Mouse (Mus musculus): ENCODE data around the gene Gm49333. TPM values are rescaled to one million over a fixed set of nuclear protein-coding genes. Genes with fewer than 3 reads are reported as not detected.
A peak's percentile ranks its signal among the peaks of the same experiment; 100 is the strongest.
"Not testable (repeated sequence)": the region's sequence is repeated elsewhere in the genome, so short reads cannot be mapped to it uniquely, and the experiment has no call there.

The Gm49333 gene
- total RNA-seq, 2 experiments from 2014 or later: not detected

DNA sequence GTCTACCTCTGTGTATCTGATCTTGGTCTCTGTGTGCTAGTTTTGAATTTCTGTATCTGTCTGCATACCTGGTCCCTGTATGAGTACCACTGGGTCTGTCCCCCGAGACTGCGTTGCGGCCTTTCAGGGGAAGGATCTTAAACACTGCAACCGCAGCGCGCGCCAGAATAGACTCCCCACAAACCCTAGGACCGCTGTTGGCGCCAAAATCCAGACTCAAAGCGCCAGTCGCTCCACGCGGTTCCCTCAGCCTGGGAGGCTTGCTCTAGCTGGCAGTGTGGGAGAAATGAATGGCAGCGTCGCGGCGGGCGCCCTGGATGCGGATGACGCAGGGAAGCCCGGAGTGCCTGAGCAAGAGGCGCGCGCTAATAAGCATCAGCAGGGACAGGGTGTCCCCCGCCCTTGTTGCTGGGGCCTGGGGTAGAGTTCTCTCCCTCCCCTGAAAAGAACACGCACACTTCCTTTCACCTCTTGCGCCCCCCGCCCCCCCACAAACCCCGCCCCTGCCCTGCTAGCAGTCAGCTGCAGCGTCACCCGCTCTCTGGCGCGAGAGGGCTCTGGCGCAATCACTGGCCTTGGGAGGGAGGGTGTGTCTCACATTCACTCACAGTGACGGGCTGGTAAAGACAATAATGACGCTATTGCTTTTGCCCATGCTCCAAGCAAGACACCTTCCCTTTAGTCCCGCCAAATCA lies 10.7 kb downstream of the Gm49333 start:
- ATAC-seq (replicated peaks; ENCODE audit: low FRiP score, poor library complexity, severe bottlenecking): no peak

GRCm38 (mm10) chr16:20623211-20623610 lies 11.8 kb downstream of the Gm49333 start:
- ATAC-seq (replicated peaks; ENCODE audit: low FRiP score, poor library complexity, severe bottlenecking): no peak

DNA sequence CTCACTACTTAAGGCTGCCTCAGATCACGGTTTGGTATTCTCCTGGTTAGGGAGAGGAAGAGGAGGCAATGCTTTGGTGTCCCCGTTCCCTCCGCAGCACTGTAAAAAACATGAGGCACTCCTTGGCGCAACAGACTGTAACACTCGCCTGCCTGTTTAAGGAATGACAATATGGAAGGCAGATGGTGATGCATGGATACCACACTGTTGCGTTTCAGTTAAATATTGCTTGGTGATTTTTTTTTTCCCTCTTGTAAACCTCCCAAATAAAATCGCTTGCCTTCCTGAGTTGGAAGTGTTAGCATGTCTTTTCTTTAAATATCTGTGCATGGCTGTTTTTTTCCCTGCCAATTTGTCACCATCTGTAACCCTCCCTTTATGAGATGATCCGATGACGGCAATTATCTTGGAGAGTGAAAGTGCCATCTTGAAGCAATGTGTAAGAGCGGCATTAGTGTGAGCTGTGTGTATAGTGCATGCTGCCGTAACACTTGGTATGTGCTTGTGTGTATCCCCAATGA lies 17.5 kb downstream of the Gm49333 start:
- no peak for ATAC-seq (replicated peaks; ENCODE audit: low FRiP score, poor library complexity, severe bottlenecking)

- ATAC-seq (replicated peaks; ENCODE audit: low FRiP score, poor library complexity, severe bottlenecking): peak; percentile 47; the same call in 1 of the 2 replicates
These were observed 18.6 kb downstream of the Gm49333 start, which contains the start of gene Ece2 for GRCm38 (mm10) chr16:20629731-20630634. Gene Ece2 (plus strand): TSS chr16:20629828.

DNA sequence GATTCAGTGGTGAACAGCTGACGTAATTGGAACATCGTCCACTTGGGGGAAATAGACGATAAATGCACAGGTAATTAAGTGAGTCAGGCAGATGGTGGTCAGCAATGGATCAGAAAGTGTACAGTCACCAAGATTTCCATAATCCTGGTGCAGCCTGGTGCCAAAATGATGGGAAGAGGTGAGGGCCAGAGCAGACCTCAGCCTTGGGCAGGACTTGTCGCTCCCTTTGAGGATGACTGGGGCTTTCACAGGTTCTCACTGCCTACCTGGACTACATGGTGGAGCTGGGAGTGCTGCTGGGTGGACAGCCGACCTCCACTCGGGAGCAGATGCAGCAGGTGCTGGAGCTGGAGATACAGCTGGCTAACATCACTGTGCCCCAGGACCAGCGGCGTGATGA lies 26.0 kb downstream of the Gm49333 start:
- ATAC-seq (replicated peaks; ENCODE audit: low FRiP score, poor library complexity, severe bottlenecking): 0 out of 2 replicates have a peak, but pooled peaks have one; percentile 51

DNA sequence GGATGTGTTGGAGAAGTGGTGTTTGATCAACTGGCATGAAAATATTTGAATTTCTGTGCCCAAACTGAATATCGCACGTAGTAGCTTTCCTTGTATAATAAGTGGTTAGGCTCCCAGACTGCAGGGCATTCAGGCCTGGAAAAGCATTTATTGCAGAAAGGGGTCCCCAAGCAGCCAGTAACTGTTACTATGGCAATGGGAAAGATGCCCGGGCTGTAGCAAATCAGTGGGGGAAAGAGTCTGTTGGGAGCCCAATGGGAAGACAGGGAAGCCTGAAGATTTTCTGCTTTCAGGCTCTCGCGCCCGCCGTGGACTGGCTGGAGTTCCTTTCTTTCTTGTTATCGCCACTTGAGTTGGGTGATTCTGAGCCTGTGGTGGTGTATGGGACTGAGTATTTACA lies 27.0 kb downstream of the Gm49333 start:
- ATAC-seq (replicated peaks; ENCODE audit: low FRiP score, poor library complexity, severe bottlenecking): no peak

GRCm38 (mm10) chr16:20642161-20642560 lies 30.8 kb downstream of the Gm49333 start:
- ATAC-seq (replicated peaks; ENCODE audit: low FRiP score, poor library complexity, severe bottlenecking): no peak

- no peak for ATAC-seq (replicated peaks; ENCODE audit: low FRiP score, poor library complexity, severe bottlenecking)
These were observed 32.5 kb downstream of the Gm49333 start for GRCm38 (mm10) chr16:20643911-20644310.

GRCm38 (mm10) chr16:20651076-20651946 lies 39.9 kb downstream of the Gm49333 start, which contains the start of gene Psmd2:
Gene Psmd2 (plus strand): TSS chr16:20651652.
- ATAC-seq (replicated peaks; ENCODE audit: low FRiP score, poor library complexity, severe bottlenecking): peak; percentile 99

GRCm38 (mm10) chr16:20651947-20652310 lies 40.5 kb downstream of the Gm49333 start:
- ATAC-seq (replicated peaks; ENCODE audit: low FRiP score, poor library complexity, severe bottlenecking): peak; percentile 49

DNA sequence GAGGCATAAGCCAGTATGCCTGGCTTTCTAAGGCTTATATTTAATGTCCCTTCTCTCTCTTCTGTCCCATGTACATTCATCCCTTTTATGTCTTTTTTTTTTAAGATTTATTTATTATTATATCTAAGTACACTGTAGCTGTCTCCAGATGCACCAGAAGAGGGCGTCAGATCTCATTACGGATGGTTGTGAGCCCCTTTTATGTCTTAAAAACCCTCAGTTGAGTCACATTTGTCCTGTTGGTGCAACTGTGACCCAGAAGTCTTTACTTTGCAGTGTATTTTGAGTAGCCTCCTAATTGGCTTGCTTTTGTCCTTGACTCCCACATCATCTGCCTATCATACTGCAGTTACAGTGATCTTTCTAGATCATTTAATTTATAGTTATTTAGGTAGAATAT lies 41.9 kb downstream of the Gm49333 start:
- no peak for ATAC-seq (replicated peaks; ENCODE audit: low FRiP score, poor library complexity, severe bottlenecking)

DNA sequence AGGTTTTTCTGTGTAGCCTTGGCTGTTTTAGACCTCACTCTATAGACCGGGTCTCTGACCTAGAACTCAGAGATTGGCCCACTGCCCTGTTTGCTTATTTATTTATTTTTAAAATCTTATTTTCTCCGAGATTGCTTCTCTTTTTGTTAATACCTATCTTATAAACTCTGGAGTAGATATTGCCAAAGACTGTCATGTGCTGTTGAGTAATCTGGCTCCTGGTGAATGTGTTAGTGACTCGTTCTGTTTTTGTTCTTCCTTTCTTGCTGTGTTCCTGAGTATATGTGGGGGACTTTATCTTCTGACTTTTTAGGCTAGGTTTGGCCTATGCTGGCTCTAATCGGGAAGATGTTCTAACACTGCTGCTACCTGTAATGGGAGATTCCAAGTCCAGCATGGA lies 46.3 kb downstream of the Gm49333 start:
- no peak for ATAC-seq (replicated peaks; ENCODE audit: low FRiP score, poor library complexity, severe bottlenecking)

GRCm38 (mm10) chr16:20668013-20668412 lies 56.6 kb downstream of the Gm49333 start, which contains the start of gene Eif4g1:
Gene Eif4g1 (plus strand): TSS chr16:20668313.
- not testable (repeated sequence) for ATAC-seq (replicated peaks; ENCODE audit: low FRiP score, poor library complexity, severe bottlenecking)

- no peak for ATAC-seq (replicated peaks; ENCODE audit: low FRiP score, poor library complexity, severe bottlenecking)
These were observed 58.9 kb downstream of the Gm49333 start for GRCm38 (mm10) chr16:20670291-20670690.

DNA sequence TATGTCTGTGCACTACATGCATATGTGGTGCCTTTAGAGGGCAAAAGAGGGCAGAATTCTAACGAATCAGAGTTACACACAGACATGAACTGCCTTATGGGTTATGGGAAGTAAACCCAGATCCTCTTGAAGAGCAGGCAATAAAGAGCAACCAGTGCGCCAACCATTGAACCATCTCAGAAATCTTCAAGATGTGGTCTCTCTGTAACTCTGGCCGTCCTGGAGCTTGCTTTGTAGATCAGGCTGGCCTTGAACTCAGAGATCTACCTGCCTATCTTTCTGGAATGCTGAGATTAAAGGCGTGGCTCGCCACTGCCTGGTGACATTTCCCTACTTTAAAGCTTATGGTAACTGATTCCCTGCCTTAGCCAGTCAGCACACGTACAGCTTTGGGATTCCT lies 60.5 kb downstream of the Gm49333 start:
- no peak for ATAC-seq (replicated peaks; ENCODE audit: low FRiP score, poor library complexity, severe bottlenecking)

- ATAC-seq (replicated peaks; ENCODE audit: low FRiP score, poor library complexity, severe bottlenecking): peak; percentile 83
These were observed 61.1 kb downstream of the Gm49333 start for GRCm38 (mm10) chr16:20672500-20672902.

DNA sequence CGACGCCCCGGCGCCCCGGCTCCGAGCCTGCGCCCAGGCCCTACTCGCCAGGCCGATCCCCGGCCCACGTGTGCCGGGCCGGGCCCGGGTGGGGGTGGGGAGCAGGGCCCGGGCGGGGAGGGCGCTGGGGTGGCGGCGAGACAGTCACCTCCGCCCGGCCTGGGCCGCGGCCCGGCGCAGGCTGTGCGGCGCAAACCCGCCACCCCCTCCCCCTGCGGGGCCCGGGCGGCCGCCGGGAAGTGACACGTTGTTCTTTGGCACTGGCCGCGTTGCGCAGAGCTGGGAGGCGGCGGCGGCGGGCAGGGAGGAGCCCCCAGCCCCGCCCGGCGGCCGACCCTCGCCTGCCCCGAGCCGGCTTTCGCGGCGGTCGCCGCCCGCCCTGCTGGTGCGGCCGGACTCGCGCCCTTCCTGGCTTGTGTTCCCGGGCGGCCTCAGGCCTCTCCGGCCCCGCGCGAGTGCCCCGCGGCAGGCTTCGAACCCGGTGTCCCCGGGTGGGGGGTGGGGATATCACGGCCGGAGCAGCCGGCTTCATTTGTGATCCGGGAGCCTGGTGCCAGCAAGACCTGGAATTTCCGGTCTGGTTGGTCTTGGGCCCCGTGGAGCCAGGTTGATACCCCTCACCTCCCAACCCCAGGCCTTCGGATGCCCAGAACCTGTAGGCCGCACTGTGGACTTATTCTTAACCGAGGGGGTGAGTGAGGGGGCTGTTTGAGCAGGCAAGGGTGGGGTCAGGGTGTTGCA lies 61.7 kb downstream of the Gm49333 start:
- peak; percentile 19 for ATAC-seq (replicated peaks; ENCODE audit: low FRiP score, poor library complexity, severe bottlenecking)

- peak; percentile 54 for ATAC-seq (replicated peaks; ENCODE audit: low FRiP score, poor library complexity, severe bottlenecking)
These were observed 62.4 kb downstream of the Gm49333 start for GRCm38 (mm10) chr16:20673706-20674303.

DNA sequence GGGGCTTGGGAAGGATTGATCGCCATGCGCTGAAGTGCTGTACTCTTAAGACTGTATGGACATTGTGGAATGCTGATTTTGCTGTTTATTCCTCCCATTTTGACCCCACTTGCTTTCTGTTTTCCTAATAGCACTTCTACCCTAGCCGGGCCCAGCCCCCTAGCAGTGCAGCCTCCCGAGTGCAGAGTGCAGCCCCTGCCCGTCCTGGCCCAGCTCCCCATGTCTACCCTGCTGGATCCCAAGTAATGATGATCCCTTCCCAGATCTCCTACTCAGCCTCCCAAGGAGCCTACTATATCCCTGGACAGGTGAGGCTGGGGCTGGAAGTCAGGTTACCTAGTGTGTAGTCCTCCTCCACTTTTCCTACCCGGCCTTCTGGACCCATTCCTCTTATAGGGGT lies 63.8 kb downstream of the Gm49333 start:
- no peak for ATAC-seq (replicated peaks; ENCODE audit: low FRiP score, poor library complexity, severe bottlenecking)
